Mouse (Mus musculus) testis, adult 2 months (tissue): ENCODE measurements around the gene Cd300a.

Experiments used
- CTCF ChIP-seq: fragments of 200-500 bp; IDR thresholded peaks from 2 replicates; pipeline ENCODE4 v1.5.1; 2012; ENCODE audit warnings: low read depth, mild to moderate bottlenecking, inconsistent platforms, low read length, moderate library complexity; ENCODE audit not compliant: control insufficient read depth, insufficient read depth, insufficient replicate concordance
- POLR2A ChIP-seq: fragments of 200-500 bp; IDR thresholded peaks from 2 replicates; pipeline ENCODE4 v1.6.1; 2012; ENCODE audit warnings: low read depth, mild to moderate bottlenecking, inconsistent platforms, low read length, moderate library complexity; ENCODE audit not compliant: control insufficient read depth

- no peak for TF ChIP-seq POLR2A
- no peak for TF ChIP-seq CTCF
Observed at GRCm38 (mm10) chr11:114876621-114877020, 13.2 kb upstream of the Cd300a start.
